ENCODE assay signal across 27 mouse cellular contexts in the genomic region with DNA sequence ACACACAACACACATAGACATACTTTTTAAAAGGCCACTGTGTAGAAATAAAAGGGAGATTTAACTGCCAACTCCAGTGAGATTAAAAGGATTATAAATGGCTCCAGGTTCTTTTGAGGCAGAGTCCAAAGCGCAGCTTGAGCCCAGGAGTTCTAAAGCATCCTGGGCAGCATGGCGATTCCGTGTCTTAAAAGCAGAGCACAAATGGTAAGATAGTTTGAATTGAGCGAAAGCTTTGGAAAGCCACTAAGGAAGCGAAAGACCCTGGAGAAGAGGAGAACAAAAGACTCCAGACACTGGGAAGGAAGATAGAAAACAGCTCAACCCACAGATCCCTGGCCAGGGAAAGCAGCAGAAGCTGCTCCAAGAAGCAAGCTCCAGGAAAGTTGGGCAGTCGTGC. TPM values are rescaled to one million over a fixed set of nuclear protein-coding genes. Genes with fewer than 3 reads are reported as not detected.
DNase-seq lines count a peak whose midpoint lies in the region; ATAC-seq and TF ChIP-seq lines count a peak whose summit lies in the region.
"Had no signal": no experiment of that assay in that cellular context is flagged by ENCODE, and none has a peak within 500 bp of the region (broad histone marks: within the 10 kb centered on the region; RNA-seq: fewer than 3 reads in every experiment).

No protein-coding gene starts in this region.

- TF ChIP-seq CTCF in left cerebral cortex, adult 2 months (IDR thresholded peaks at IDR 0.05), result no peak

- no peak for ATAC-seq in forebrain, embryonic 14.5 days
- no peak for ATAC-seq in forebrain, embryonic 15.5 days (replicated peaks)
- no peak for ATAC-seq in midbrain, embryonic 11.5 days (ENCODE audit: low FRiP score)
- no peak for ATAC-seq in midbrain, embryonic 15.5 days (replicated peaks)
- ATAC-seq: activated CD4-positive, CD25-positive, alpha-beta regulatory T cell, adult 4 months; forebrain, postnatal 0 days; hindbrain, postnatal 0 days had no signal

- H3K36me3 ChIP-seq in forebrain, embryonic 14.5 days (ENCODE audit: control insufficient read depth, insufficient read depth, low read length), result no peaks in the 10 kb centered on the region
- no peaks in the 10 kb centered on the region for H3K36me3 ChIP-seq in forebrain, embryonic 15.5 days
- no peaks in the 10 kb centered on the region for H3K36me3 ChIP-seq in midbrain, embryonic 11.5 days (ENCODE audit: control insufficient read depth, insufficient read depth, low read length)
- H3K36me3 ChIP-seq in midbrain, embryonic 15.5 days (replicated peaks), result no peaks in the 10 kb centered on the region
- H3K36me3 ChIP-seq: embryonic facial prominence, embryonic 10.5 days; heart, embryonic 15.5 days; hindbrain, embryonic 13.5 days had no signal

- H3K9ac ChIP-seq in forebrain, embryonic 14.5 days (ENCODE audit: low read length), result no peak overlapping the region
- no peak overlapping the region for H3K9ac ChIP-seq in forebrain, embryonic 15.5 days (replicated peaks)
- H3K9ac ChIP-seq in midbrain, embryonic 11.5 days (ENCODE audit: low read length), result no peak overlapping the region
- no peak overlapping the region for H3K9ac ChIP-seq in midbrain, embryonic 15.5 days
- H3K9ac ChIP-seq: forebrain, postnatal 0 days; heart, embryonic 15.5 days; hindbrain, embryonic 13.5 days had no signal

- H3K4me1 ChIP-seq in forebrain, embryonic 14.5 days (ENCODE audit: control insufficient read depth, insufficient read depth, low read length), result no peaks in the 10 kb centered on the region
- no peaks in the 10 kb centered on the region for H3K4me1 ChIP-seq in forebrain, embryonic 15.5 days
- no peaks in the 10 kb centered on the region for H3K4me1 ChIP-seq in midbrain, embryonic 11.5 days (ENCODE audit: control insufficient read depth, insufficient read depth, low read length)
- no peaks in the 10 kb centered on the region for H3K4me1 ChIP-seq in midbrain, embryonic 15.5 days
- H3K4me1 ChIP-seq: embryonic facial prominence, embryonic 10.5 days; heart, embryonic 15.5 days; hindbrain, embryonic 13.5 days had no signal

- H3K4me2 ChIP-seq in forebrain, embryonic 14.5 days (ENCODE audit: low read length), result no peak overlapping the region
- no peak overlapping the region for H3K4me2 ChIP-seq in forebrain, embryonic 15.5 days (replicated peaks)
- no peak overlapping the region for H3K4me2 ChIP-seq in midbrain, embryonic 11.5 days
- peak overlapping the region; percentile 7; the same call in 1 of the 2 replicates for H3K4me2 ChIP-seq in midbrain, embryonic 15.5 days
- H3K4me2 ChIP-seq: heart, embryonic 11.5 days; heart, embryonic 15.5 days; hindbrain, embryonic 13.5 days had no signal

- 42% methylated on average over 6 of the region's 6 CpGs for WGBS in forebrain, embryonic 14.5 days
- 36% methylated on average over 6 of the region's 6 CpGs for WGBS in forebrain, embryonic 15.5 days
- WGBS in midbrain, embryonic 11.5 days, result 39% methylated on average over 6 of the region's 6 CpGs
- WGBS in midbrain, embryonic 15.5 days, result 40% methylated on average over 6 of the region's 6 CpGs

- DNase-seq in forebrain, embryonic 14.5 days (ENCODE audit: low spot score), result peak; percentile 19
- DNase-seq in left cerebral cortex, adult 2 months (ENCODE audit: extremely low spot score in 1 of 2, low spot score in 2 of 2), result no peak
- DNase-seq in left cerebral cortex, postnatal 25 days (ENCODE audit: low spot score in 2 of 2), result no peak
- peak; percentile 79 for DNase-seq in midbrain, embryonic 11.5 days (ENCODE audit: low spot score, missing footprints)
- DNase-seq in c-Kit-positive CD71-positive TER-119-positive erythroid progenitor cells, embryonic 14.5 days (ENCODE audit: low spot score), result no peak
- DNase-seq in lung, adult 18-20 months, result no peak
- DNase-seq: adrenal gland, postnatal 14 days; cerebellum, adult 2 months; cerebellum, postnatal 10 days; forebrain, postnatal 0 days; gastrocnemius, adult 2 months; gastrocnemius, postnatal 25 days; heart, adult 2 months; heart, postnatal 14 days had no signal

- H3K27me3 ChIP-seq in forebrain, embryonic 14.5 days (replicated peaks; ENCODE audit: control insufficient read depth, insufficient read depth, low read length), result no peaks in the 10 kb centered on the region
- H3K27me3 ChIP-seq in forebrain, embryonic 15.5 days, result no peaks in the 10 kb centered on the region
- H3K27me3 ChIP-seq in midbrain, embryonic 11.5 days (ENCODE audit: control insufficient read depth, insufficient read depth, low read length), result no peaks in the 10 kb centered on the region
- H3K27me3 ChIP-seq in midbrain, embryonic 15.5 days (replicated peaks), result no peaks in the 10 kb centered on the region

- H3K27ac ChIP-seq in forebrain, embryonic 14.5 days (ENCODE audit: low read depth, low read length), result no peak overlapping the region
- H3K27ac ChIP-seq in forebrain, embryonic 15.5 days (replicated peaks), result no peak overlapping the region
- H3K27ac ChIP-seq in left cerebral cortex, adult 2 months, result peak overlapping the region; percentile 24; the same call in 1 of the 2 replicates
- H3K27ac ChIP-seq in midbrain, embryonic 11.5 days (ENCODE audit: low read depth, low read length), result no peak overlapping the region
- H3K27ac ChIP-seq in midbrain, embryonic 15.5 days, result peak overlapping the region; percentile 39; the same call in 1 of the 2 replicates
- H3K27ac ChIP-seq: embryonic facial prominence, embryonic 10.5 days; gastrocnemius, adult 2 months; heart, adult 2 months; heart, embryonic 15.5 days; hindbrain, embryonic 13.5 days; hindbrain, postnatal 0 days had no signal

- H3K9me3 ChIP-seq in forebrain, embryonic 14.5 days (replicated peaks; ENCODE audit: control insufficient read depth, low read length), result no peaks in the 10 kb centered on the region
- H3K9me3 ChIP-seq in forebrain, embryonic 15.5 days, result no peaks in the 10 kb centered on the region
- H3K9me3 ChIP-seq in midbrain, embryonic 11.5 days (ENCODE audit: control insufficient read depth, low read length), result no peaks in the 10 kb centered on the region
- H3K9me3 ChIP-seq in midbrain, embryonic 15.5 days, result no peaks in the 10 kb centered on the region
- H3K9me3 ChIP-seq: embryonic facial prominence, embryonic 10.5 days; heart, embryonic 15.5 days; hindbrain, embryonic 13.5 days had no signal

- H3K4me3 ChIP-seq in forebrain, embryonic 14.5 days (ENCODE audit: low read depth, low read length), result no peak overlapping the region
- no peak overlapping the region for H3K4me3 ChIP-seq in forebrain, embryonic 15.5 days
- no peak overlapping the region for H3K4me3 ChIP-seq in left cerebral cortex, adult 2 months
- H3K4me3 ChIP-seq in midbrain, embryonic 11.5 days (ENCODE audit: low read depth, low read length), result no peak overlapping the region
- no peak overlapping the region for H3K4me3 ChIP-seq in midbrain, embryonic 15.5 days
- H3K4me3 ChIP-seq: embryonic facial prominence, embryonic 10.5 days; gastrocnemius, adult 2 months; heart, adult 2 months; heart, embryonic 15.5 days; hindbrain, embryonic 13.5 days had no signal

- intact Hi-C loops in left cerebral cortex, adult 2 months (cut with DNase I), result no loop called here
- intact Hi-C loops in left cerebral cortex, postnatal 25 days (cut with DNase I), result no loop called here

RNA-seq across cellular contexts. Expression of a gene that starts 11.5 kb away (rescaled TPM):
- 11.8 and 17.2 TPM in 2 replicates for polyA plus RNA-seq in forebrain, embryonic 14.5 days (2014; fragmentation: Nextera tagmentation; extraction: Ambion mirVana)
- 20.5 and 22.2 TPM in 2 replicates for polyA plus RNA-seq in forebrain, embryonic 15.5 days (2015; fragmentation: Nextera tagmentation; extraction: Ambion mirVana)
- 100 to 1,000 TPM; 359 to 380 TPM for total RNA-seq in left cerebral cortex, adult 2 months (2021)
- total RNA-seq in left cerebral cortex, postnatal 25 days (2021), result 100 to 1,000 TPM; 337 to 354 TPM
- polyA plus RNA-seq in midbrain, embryonic 11.5 days (2014; fragmentation: Nextera tagmentation; extraction: Ambion mirVana), result 2.2 and 2.9 TPM in 2 replicates
- 40.5 and 41.2 TPM in 2 replicates for polyA plus RNA-seq in midbrain, embryonic 15.5 days (2015; fragmentation: Nextera tagmentation; extraction: Ambion mirVana)
- total RNA-seq: hematopoietic stem cell, adult 5-6 weeks had no signal
- polyA plus RNA-seq: C2C12 had no signal

RNA-seq across cellular contexts. Expression of a gene that starts 30.9 kb away (rescaled TPM):
- polyA plus RNA-seq in forebrain, embryonic 14.5 days (2014; fragmentation: Nextera tagmentation; extraction: Ambion mirVana), result 0.64 and 0.98 TPM in 2 replicates
- polyA plus RNA-seq in forebrain, embryonic 15.5 days (2015; fragmentation: Nextera tagmentation; extraction: Ambion mirVana), result 1.6 and 1.8 TPM in 2 replicates
- 1 to 10 TPM; 1.0 to 1.8 TPM for total RNA-seq in left cerebral cortex, adult 2 months (2021)
- total RNA-seq in left cerebral cortex, postnatal 25 days (2021), result 1 to 10 TPM; 2.0 to 2.4 TPM
- polyA plus RNA-seq in midbrain, embryonic 11.5 days (2014; fragmentation: Nextera tagmentation; extraction: Ambion mirVana), result 0.40 and 0.87 TPM in 2 replicates
- 1.9 and 2.1 TPM in 2 replicates for polyA plus RNA-seq in midbrain, embryonic 15.5 days (2015; fragmentation: Nextera tagmentation; extraction: Ambion mirVana)
- total RNA-seq: adrenal gland, postnatal 14 days; forebrain, postnatal 0 days; hematopoietic stem cell, adult 5-6 weeks; hindbrain, postnatal 0 days; MEL had no signal
- polyA plus RNA-seq: activated CD4-positive, CD25-positive, alpha-beta regulatory T cell, adult 4 months; C2C12 had no signal

RNA-seq across cellular contexts. Expression of a gene that starts 44.6 kb away (rescaled TPM):
- 52.1 and 61.1 TPM in 2 replicates for polyA plus RNA-seq in forebrain, embryonic 14.5 days (2014; fragmentation: Nextera tagmentation; extraction: Ambion mirVana)
- 49.3 and 55.1 TPM in 2 replicates for polyA plus RNA-seq in forebrain, embryonic 15.5 days (2015; fragmentation: Nextera tagmentation; extraction: Ambion mirVana)
- total RNA-seq in left cerebral cortex, adult 2 months (2021), result 100 to 1,000 TPM; 216 to 338 TPM
- total RNA-seq in left cerebral cortex, postnatal 25 days (2021), result 100 to 1,000 TPM; 221 to 264 TPM
- 17.6 and 22.3 TPM in 2 replicates for polyA plus RNA-seq in midbrain, embryonic 11.5 days (2014; fragmentation: Nextera tagmentation; extraction: Ambion mirVana)
- 51.5 and 53.0 TPM in 2 replicates for polyA plus RNA-seq in midbrain, embryonic 15.5 days (2015; fragmentation: Nextera tagmentation; extraction: Ambion mirVana)

RNA-seq across cellular contexts. Expression of a gene that starts 48.4 kb away (rescaled TPM):
- polyA plus RNA-seq in forebrain, embryonic 14.5 days (2014; fragmentation: Nextera tagmentation; extraction: Ambion mirVana), result 0.10 and 0.41 TPM in 2 replicates
- 0.41 and 0.51 TPM in 2 replicates for polyA plus RNA-seq in forebrain, embryonic 15.5 days (2015; fragmentation: Nextera tagmentation; extraction: Ambion mirVana)
- 1 to 10 TPM; 2.3 to 2.4 TPM for total RNA-seq in left cerebral cortex, adult 2 months (2021)
- total RNA-seq in left cerebral cortex, postnatal 25 days (2021), result 1 to 10 TPM; 1.9 to 2.3 TPM
- 0.57 and 0.66 TPM in 2 replicates for polyA plus RNA-seq in midbrain, embryonic 11.5 days (2014; fragmentation: Nextera tagmentation; extraction: Ambion mirVana)
- polyA plus RNA-seq in midbrain, embryonic 15.5 days (2015; fragmentation: Nextera tagmentation; extraction: Ambion mirVana), result 0.51 and 0.61 TPM in 2 replicates
- total RNA-seq: adrenal gland, postnatal 14 days; forebrain, postnatal 0 days; gastrocnemius, adult 2 months; gastrocnemius, postnatal 25 days; heart, postnatal 14 days; hematopoietic stem cell, adult 5-6 weeks; MEL had no signal
- polyA plus RNA-seq: activated CD4-positive, CD25-positive, alpha-beta regulatory T cell, adult 4 months; C2C12; embryonic facial prominence, embryonic 10.5 days; heart, embryonic 11.5 days had no signal

RNA-seq across cellular contexts. Expression of a gene that starts 51.3 kb away (rescaled TPM):
- polyA plus RNA-seq in forebrain, embryonic 14.5 days (2014; fragmentation: Nextera tagmentation; extraction: Ambion mirVana), result not detected in 2 replicates
- polyA plus RNA-seq in forebrain, embryonic 15.5 days (2015; fragmentation: Nextera tagmentation; extraction: Ambion mirVana), result 0.05 TPM in 1 of 2 replicates, not detected in the other
- under 1 TPM in 1 of 2 experiments, not detected in 1; 0.11 TPM for total RNA-seq in left cerebral cortex, adult 2 months (2021)
- total RNA-seq in left cerebral cortex, postnatal 25 days (2021), result under 1 TPM in 1 of 2 experiments, not detected in 1; 0.37 TPM
- polyA plus RNA-seq in midbrain, embryonic 11.5 days (2014; fragmentation: Nextera tagmentation; extraction: Ambion mirVana), result 0.05 and 0.11 TPM in 2 replicates
- not detected in 2 replicates for polyA plus RNA-seq in midbrain, embryonic 15.5 days (2015; fragmentation: Nextera tagmentation; extraction: Ambion mirVana)
- total RNA-seq: adrenal gland, adult 18-20 months; adrenal gland, postnatal 14 days; forebrain, postnatal 0 days; gastrocnemius, adult 2 months; gastrocnemius, postnatal 25 days; heart, adult 2 months; heart, postnatal 14 days; hematopoietic stem cell, adult 5-6 weeks; hindbrain, postnatal 0 days; MEL had no signal
- polyA plus RNA-seq: activated CD4-positive, CD25-positive, alpha-beta regulatory T cell, adult 4 months; C2C12; embryonic facial prominence, embryonic 10.5 days; embryonic facial prominence, embryonic 14.5 days; heart, adult 2 months; heart, embryonic 11.5 days; heart, embryonic 15.5 days; hindbrain, embryonic 13.5 days; hindbrain, postnatal 0 days had no signal

Comparison
In these comparisons a context has a peak if more than half of its experiments do, and no peak if none do; other contexts are left out.
1. H3K27ac ChIP-seq: peak in left cerebral cortex, adult 2 months (single experiment) and midbrain, embryonic 15.5 days (single experiment); none in forebrain, embryonic 14.5 days (single experiment), forebrain, embryonic 15.5 days (single experiment) and midbrain, embryonic 11.5 days (single experiment).
2. DNase-seq: peak in forebrain, embryonic 14.5 days (single experiment) and midbrain, embryonic 11.5 days (single experiment); none in left cerebral cortex, adult 2 months (0 of 2), left cerebral cortex, postnatal 25 days (0 of 2), c-Kit-positive CD71-positive TER-119-positive erythroid progenitor cells, embryonic 14.5 days (single experiment) and lung, adult 18-20 months (0 of 2).